Mouse (Mus musculus) common myeloid progenitor, adult 5-6 weeks (primary cell): ENCODE measurements around the gene Speer4f1. TPM values are rescaled to one million over a fixed set of nuclear protein-coding genes. Genes with fewer than 3 reads are reported as not detected.
"Not testable (repeated sequence)": the region's sequence is repeated elsewhere in the genome, so short reads cannot be mapped to it uniquely, and the experiment has no call there.

Source experiments
- ATAC-seq: replicated peaks from 2 replicates; pipeline ENCODE4 v1.8.0; 2016; ENCODE audit warnings: low read depth, mild to moderate bottlenecking, moderate TSS enrichment, inconsistent platforms; ENCODE audit not compliant: poor library complexity, severe bottlenecking
- total RNA-seq: library from RNA; stranded (forward); fragments of 200-1000, 187-1606 nt; gene quantifications from 2 replicates; pipeline ENCODE4 v1.2.3, GENCODE M21; 2017

The Speer4f1 gene
- total RNA-seq, result not detected in 2 replicates

DNA sequence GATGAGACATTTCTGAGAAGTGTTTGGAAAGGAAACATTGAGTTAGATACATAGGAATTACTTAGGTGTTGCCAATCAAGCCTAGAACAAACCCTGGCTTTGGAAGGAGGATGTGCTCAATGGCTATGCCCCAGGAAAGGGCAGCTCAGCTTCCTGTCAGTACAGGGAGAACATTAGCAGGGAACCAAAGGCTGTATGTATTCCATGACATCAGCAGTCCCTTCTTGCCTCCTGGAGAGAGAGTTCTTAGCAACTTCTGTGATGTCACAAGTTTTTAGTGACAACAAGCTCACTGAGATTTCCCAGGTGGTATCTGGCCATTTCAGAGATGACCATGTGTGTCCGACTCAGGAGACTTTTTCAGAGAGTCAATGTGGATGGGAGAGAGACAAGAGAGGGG, at the start of gene Speer4f1:
Gene Speer4f1 (plus strand): TSS at position 301 of the 400 bp plus-strand sequence.
- ATAC-seq, result not testable (repeated sequence)

DNA sequence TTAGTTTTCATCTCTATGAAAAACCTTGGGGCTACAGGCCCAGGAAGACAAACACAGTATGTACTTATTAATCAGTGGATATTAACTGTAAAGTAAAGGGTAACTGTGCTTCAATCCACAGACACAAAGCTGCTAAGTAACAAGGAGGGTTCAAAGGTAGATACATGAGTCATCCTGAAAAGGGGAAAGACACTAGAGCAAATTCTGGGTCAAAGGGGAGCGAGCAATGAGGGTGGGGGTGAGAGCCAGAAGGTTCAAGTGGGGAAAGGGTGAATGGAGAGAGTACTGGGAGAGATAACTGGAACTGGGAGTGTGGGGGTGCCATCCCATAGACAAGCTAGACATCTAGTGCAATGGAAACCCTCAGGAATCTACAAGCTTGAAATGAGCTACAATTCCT, 49.0 kb upstream of the Speer4f1 start:
- no peak for ATAC-seq

DNA sequence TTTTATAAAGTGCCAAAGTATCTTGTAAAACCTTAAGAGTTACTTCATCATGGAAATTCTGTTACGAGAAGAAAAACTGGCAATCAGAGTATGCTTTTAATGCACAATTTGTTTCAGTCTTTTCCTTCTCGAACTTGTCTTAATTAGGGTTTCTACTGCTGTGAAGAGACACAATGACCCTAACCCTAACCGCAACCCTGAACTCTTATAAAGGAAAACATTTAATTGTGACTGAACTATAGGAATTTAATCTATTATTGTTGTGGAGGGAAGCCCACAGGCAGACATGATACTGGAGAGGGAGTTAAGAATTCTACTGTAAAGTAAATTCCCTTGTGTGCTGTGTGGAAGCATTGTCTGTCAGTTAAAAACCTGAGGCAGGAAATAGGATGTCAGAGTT, 41.2 kb upstream of the Speer4f1 start:
- ATAC-seq, result no peak

DNA sequence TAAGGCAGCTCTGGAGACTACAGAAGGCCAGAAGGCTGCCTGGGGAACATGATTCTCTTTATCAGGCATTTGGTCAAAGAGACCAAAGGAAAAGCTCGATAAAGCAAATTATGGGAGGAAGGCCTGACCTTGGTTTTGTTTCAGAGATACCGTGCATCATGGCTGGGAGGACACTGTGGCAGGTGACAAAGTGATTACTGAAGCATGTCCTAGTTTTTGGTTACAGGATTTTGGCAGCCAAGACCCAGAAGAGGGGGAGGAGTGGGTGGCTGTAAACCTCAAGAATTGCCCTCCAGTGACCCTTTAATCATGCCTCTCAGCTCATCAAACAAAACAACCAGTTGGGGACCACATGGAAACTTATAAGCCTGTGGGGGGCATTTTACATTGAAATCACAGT, 39.7 kb upstream of the Speer4f1 start:
- no peak for ATAC-seq

DNA sequence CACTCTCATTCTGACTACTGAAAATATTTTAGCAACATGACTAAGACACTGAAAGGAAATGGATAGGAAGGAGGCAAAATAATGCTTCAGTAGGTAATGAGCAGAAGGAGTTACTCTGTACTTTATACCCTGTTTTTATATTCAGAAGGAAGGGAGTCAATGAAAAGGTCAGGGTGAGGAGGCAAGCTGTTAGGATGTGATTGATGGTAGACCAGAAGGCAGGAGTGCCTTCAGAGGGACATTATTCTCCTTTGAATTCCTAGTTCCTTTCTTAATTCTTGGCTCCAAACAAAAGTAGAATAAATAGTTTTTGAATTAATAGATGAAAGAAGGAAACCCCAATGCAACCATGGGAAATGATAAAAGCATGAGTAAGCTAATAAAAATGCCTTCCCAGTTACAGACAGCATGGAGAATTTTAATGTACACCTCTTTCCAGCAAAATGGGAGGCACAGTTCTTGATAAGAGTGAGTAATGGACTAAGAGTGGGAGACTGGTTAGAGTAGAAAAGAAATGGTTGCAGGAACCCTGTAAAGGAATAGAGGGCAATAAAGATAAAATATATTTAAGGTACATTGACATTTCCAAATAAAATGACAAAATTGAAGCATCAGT, 36.3 kb upstream of the Speer4f1 start:
- no peak for ATAC-seq

DNA sequence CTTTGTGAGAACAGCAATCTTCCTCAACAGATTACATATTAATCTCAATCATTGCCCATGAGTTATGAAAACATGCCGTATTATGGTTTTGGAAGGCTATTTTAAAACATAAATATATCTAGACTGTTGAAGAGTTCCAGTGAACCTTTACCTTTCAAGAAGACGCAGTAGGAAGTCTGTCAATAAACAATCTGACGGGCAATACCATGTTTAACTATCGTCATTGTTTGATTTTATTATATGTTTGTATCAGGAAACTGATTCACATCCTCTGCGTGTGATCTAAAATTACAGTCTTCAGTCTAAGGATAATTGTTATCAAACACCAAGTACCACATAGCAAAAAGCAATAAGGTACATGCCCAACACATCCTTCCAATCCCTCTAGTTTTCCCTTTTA, 21.8 kb upstream of the Speer4f1 start:
- no peak for ATAC-seq

DNA sequence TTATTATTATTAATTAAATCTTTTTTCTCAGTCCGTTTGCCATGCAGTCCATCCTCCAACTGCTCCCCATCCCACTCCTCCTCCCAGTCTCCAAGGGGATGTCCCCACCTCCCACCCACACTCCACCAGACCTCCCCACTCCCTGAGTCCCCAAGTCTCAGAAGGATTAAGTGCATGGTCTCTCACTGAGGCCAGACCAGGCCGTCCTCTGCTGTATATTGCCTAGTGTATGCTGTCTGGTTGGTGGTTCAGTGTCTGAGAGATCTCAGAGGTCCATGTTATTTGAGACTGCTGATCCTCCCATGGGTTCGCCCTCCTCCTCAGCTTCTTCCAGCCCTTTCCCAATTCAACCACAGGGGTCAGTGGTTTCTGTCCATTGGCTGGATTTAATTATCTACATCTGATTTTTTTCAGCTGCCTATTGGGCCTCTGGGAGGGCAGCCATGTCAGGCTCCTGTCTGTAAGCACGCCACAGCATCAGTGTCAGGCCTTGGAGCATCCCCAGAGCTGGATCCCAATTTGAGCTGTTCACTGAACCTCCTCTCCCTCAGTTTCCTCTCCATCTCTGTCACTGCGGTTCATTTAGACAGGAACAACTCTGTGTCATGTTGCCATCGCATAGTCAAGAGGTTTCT, 20.8 kb upstream of the Speer4f1 start:
- no peak for ATAC-seq

DNA sequence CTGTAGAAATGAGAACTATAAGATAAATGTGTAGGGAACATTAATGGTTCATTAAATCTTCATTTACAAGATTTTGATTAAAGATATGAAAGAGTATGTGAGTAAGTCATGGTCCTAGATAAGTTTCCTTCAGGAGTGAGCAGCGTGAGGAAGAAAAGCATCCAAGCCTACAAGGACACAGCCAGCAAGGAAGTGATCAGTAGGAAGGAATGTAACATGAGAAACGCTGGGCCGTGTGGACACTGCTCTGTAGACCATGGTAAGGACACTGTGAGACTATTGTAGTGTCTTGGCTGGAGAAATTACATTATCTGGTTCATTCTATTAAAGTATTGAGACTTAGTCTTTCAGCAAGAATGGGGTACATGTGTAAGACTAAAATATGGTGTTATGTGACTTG, 19.2 kb upstream of the Speer4f1 start:
- ATAC-seq, result no peak

DNA sequence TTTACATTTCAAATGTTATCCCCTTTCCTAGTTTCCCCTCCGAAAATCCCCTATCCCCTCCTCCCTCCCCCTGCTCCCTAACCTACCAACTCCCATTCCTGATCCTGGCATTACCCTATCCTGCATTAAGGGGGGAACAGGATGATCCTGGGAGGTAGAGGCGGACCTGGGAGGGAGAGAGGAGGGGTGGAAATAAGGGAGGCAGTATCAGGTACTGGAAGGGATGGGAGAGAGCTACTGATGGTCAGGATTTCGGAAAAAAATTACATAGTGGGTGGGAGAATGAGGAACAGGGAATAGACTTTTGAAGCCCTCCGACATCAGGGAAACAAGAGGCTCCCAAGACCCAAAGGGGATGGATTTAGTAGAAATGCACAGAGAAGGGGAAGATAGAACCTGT, 7.8 kb upstream of the Speer4f1 start:
- ATAC-seq, result not testable (repeated sequence)

DNA sequence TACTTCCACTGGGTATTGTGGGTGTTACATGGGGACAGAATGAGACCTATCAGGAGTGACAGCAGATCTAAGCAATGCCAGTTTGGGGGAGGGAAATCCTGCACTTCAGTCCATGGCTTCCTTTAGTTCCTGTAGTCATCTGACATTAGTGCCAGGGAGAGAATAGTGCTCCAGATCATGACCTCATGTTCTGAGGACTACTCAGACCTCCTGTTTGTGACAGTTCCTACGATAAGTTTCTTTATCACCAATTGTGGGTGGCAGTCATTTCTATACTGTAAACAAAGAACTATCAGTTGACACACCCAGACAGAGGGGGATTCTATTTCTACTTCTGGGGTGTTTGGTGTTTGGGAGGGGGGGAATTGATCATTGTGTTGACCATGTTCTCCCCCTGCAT, 578 bp downstream of the Speer4f1 start:
- no peak for ATAC-seq

DNA sequence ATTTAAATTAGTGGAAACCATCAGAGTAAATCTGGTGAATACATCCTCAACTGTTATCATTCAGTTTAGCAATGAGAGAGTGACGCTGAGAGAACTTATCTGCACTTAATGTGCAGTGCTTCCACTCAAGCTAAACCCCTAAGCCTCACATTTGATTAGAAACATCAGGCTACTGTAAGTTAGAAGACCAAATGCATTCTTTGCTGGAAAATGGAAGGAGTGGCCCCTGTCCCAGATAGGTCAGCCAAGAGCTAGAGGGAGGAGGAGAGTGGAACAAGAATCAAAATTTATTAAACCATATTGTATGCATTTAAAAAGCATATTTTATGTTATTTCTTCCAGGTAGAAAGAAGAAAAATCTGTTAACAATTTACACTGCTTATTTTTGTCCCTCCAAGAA, 14.0 kb downstream of the Speer4f1 start:
- no peak for ATAC-seq

DNA sequence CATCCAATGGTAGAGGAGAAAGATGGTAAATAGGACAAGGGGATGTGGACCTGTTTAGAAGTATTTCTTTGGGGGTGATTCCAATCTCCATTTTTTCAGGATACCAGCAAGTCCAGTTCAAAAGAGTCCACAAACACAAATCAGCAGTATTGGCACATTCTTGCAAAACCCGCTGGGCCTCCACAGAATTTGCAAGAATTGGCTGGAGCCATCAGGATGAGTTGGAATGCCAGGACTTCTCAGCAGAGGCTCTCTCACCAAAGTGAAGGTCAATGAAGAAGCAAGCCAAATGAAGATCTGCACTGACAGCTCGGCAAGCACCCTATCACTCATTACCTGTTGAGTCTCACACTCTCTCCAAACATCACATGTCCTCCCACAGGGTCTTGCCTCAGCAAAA, 19.7 kb downstream of the Speer4f1 start:
- ATAC-seq, result no peak

DNA sequence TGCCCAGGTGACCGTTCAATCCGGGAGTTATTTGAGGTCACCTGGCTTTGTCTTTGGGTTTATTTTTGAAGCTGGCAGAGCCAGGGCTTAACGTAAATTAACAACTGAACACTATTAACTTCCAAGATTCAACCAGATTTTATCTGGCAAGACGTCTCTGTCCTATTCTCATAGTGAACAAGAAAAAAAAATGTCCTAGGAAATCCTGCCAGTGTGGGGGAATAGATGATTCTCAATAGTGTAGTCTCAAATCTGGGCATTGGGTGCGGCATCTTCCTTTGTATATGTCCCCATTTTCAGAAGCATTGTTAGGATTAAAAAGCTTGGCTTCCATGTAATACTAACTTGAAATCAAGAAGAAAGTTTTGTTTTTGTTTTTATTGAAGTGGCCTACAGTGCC, 20.8 kb downstream of the Speer4f1 start:
- no peak for ATAC-seq

DNA sequence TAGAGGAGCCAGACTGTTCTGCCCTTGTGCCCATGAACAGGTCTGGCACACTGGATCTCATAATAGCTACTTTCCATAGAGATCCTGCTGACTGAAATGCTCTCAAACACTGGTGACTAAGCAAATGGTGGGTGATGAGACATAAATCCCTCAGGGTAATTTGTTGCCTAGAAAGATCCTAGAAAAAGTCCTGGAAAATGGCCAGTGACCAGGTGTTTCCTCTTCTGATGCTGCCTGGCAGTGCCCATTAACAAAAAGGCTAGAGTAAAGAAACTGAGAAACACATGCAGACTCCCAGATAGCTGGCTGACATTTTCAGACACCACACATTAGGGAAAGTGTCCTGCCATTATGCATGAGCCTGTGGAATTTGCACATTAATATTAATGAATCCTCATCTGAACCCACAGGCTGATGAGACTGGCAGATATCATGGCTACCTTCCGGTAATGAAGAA, 24.0 kb downstream of the Speer4f1 start:
- ATAC-seq, result no peak

DNA sequence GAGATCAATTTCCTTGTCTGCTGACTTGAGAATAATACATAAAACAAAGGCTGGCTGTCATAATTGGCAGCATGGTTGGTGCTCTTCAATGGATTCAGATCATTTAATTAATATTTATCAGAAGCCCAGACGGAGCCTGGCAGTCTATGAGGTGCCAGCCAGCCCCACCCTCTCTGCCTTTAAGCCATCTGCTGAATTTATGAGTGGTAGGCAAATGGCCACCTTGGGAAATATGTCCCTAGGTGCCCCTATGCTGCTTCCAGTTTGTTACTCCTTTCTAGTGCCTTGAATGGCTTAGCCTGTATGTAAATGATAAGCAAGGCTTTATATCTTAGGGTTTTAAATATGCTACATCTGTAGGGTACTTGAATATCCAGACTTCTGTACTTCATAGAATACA, 25.0 kb downstream of the Speer4f1 start:
- no peak for ATAC-seq

DNA sequence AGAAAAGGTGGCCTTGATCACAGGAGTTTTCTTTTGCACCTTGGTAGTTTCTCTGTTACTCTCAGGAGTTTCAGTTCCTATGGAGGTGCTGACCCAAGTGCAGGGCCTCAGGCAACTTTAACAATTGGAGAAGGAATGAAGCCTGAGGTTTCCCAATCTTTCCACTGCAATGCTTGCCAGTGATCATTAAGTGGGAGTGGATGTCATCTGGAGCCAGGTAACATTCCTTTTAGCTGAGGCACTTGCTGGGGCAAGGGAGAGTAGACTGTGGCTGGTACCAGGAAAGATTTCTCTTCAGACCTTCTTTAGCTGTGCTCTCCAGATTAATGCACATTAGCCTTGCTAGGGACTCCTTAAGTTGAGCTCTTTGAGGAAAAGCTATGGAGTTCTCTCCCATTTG, 29.6 kb downstream of the Speer4f1 start:
- no peak for ATAC-seq

DNA sequence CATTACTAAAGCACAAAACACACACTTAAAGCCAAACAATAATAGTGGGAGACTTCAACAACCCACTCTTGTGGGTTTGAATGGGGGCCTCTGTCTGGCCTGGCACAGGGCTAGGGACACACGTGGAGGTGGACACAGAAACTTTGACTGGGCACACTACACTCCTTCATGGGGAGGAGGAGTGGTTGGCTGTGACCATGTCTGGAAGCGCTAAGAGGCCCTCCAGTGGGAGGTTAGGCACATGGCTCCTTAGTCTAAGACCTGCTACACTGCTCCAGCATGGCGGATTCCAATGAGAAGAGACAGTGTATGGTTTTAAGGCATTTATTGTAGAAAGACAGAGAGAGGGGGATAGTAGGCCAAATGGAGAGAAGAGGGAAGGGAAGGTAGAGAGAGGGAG, 32.1 kb downstream of the Speer4f1 start:
- ATAC-seq, result no peak

Other genes starting within 250 kb of the Speer4f1 start
- gene Speer4f2, start 102.9 kb upstream of the Speer4f1 start, total RNA-seq, result not detected in 2 replicates
- gene Sema3c, start 98.2 kb downstream of the Speer4f1 start, total RNA-seq, result not detected in 2 replicates